Mouse (Mus musculus) liver, postnatal 0 days (tissue): ENCODE measurements around the gene Rara.

ENCODE experiments used
- CTCF ChIP-seq: sonication (generic); IDR thresholded peaks from 2 replicates; pipeline ENCODE4 v1.5.1; 2016; ENCODE audit warnings: antibody characterized with exemption, low read depth
- EP300 ChIP-seq: IDR thresholded peaks from 2 replicates; pipeline ENCODE4 v1.6.1; 2016; ENCODE audit warnings: antibody characterized with exemption, low read depth, mild to moderate bottlenecking

GRCm38 (mm10) chr11:98998776-98999175 lies 71.2 kb downstream of the Rara start:
- TF ChIP-seq CTCF (peak; percentile 33; the same call in 1 of the 2 replicates), EP300 (no peak)
